Mouse (Mus musculus) large intestine, adult 2 months (tissue): ENCODE results near the gene Krtap9-3. TPM values are rescaled to one million over a fixed set of nuclear protein-coding genes. Genes with fewer than 3 reads are reported as not detected.
A peak's percentile ranks its signal among the peaks of the same experiment; 100 is the strongest.
"Not testable (repeated sequence)": the region's sequence is repeated elsewhere in the genome, so short reads cannot be mapped to it uniquely, and the experiment has no call there.

Source experiments
- DNase-seq: peaks from one replicate; pipeline ENCODE4 v3.0.0-alpha.2; 2012; ENCODE audit warnings: low read depth, low spot score
- WGBS: fragments of 180-500 bp; shearing (Covaris S2); methylation state at CpG from one replicate; pipeline ENCODE4 v1.1.7; 2018; 5-methylcytosine and 5-hydroxymethylcytosine counted together
- polyA plus RNA-seq: library from polyadenylated mRNA; depleted of rRNA; stranded (reverse); fragments of >200 nt; gene quantifications from 2 replicates; pipeline ENCODE4 v1.2.3, GENCODE M21; 2012; rRNA removed

Gene Krtap9-3
- polyA plus RNA-seq, result not detected in 2 replicates

GRCm38 (mm10) chr11:99597742-99598141 lies at the start of gene Krtap9-3:
Gene Krtap9-3 (minus strand): TSS chr11:99598105.
- not testable (repeated sequence) for DNase-seq
- 74% methylated on average over 6 of the region's 6 CpGs for WGBS

GRCm38 (mm10) chr11:99646444-99646843 lies 48.5 kb upstream of the Krtap9-3 start:
- 88% methylated on average over 15 of the region's 15 CpGs for WGBS
- DNase-seq, result no peak

- 64% methylated on average over 3 of the region's 3 CpGs for WGBS
- DNase-seq, result no peak
Measured at GRCm38 (mm10) chr11:99644351-99644750, 46.4 kb upstream of the Krtap9-3 start.

- 78% methylated on average over 9 of the region's 9 CpGs for WGBS
- DNase-seq, result not testable (repeated sequence)
Measured at GRCm38 (mm10) chr11:99643635-99644139, 45.8 kb upstream of the Krtap9-3 start, which contains the start of gene Krtap4-7. Gene Krtap4-7 (minus strand): TSS chr11:99644089.

GRCm38 (mm10) chr11:99640926-99641325 lies 43.0 kb upstream of the Krtap9-3 start:
- DNase-seq, result no peak
- 10% methylated on average over 1 of the region's 1 CpGs for WGBS

GRCm38 (mm10) chr11:99637086-99637485 lies 39.2 kb upstream of the Krtap9-3 start:
- DNase-seq, result no peak
- WGBS, result 76% methylated on average over 1 of the region's 1 CpGs

- WGBS, result 52% methylated on average over 8 of the region's 8 CpGs
- DNase-seq, result no peak
Measured at GRCm38 (mm10) chr11:99634653-99635134, 36.8 kb upstream of the Krtap9-3 start, which contains the start of gene Krtap4-2. Gene Krtap4-2 (minus strand): TSS chr11:99635084.

- 56% methylated on average over 2 of the region's 2 CpGs for WGBS
- no peak for DNase-seq
Measured at GRCm38 (mm10) chr11:99633293-99633692, 35.4 kb upstream of the Krtap9-3 start.

- no peak for DNase-seq
- 31% methylated on average over 3 of the region's 3 CpGs for WGBS
Measured at GRCm38 (mm10) chr11:99630890-99631289, 33.0 kb upstream of the Krtap9-3 start.

GRCm38 (mm10) chr11:99628138-99628537 lies 30.2 kb upstream of the Krtap9-3 start, which contains the start of gene Krtap4-1:
Gene Krtap4-1 (minus strand): TSS chr11:99628238.
- WGBS, result 65% methylated on average over 4 of the region's 4 CpGs
- no peak for DNase-seq

- no peak for DNase-seq
- 67% methylated on average over 2 of the region's 2 CpGs for WGBS
Measured at GRCm38 (mm10) chr11:99620335-99620734, 22.4 kb upstream of the Krtap9-3 start, which contains the start of gene Gm11562. Gene Gm11562 (minus strand): TSS chr11:99620435.

- WGBS, result 42% methylated on average over 3 of the region's 3 CpGs
- peak; percentile 31 for DNase-seq
Measured at GRCm38 (mm10) chr11:99614796-99615363, 17.0 kb upstream of the Krtap9-3 start, which contains the start of gene Krtap2-4. Gene Krtap2-4 (minus strand): TSS chr11:99614846.

GRCm38 (mm10) chr11:99610089-99610488 lies 12.2 kb upstream of the Krtap9-3 start, which contains the start of gene Gm11937:
Gene Gm11937 (minus strand): TSS chr11:99610189.
- not testable (repeated sequence) for DNase-seq
- WGBS, result 44% methylated on average over 1 of the region's 2 CpGs

- WGBS, result 76% methylated on average over 1 of the region's 1 CpGs
- DNase-seq, result no peak
Measured at GRCm38 (mm10) chr11:99609126-99609525, 11.2 kb upstream of the Krtap9-3 start.

- 22% methylated on average over 1 of the region's 1 CpGs for WGBS
- not testable (repeated sequence) for DNase-seq
Measured at GRCm38 (mm10) chr11:99603208-99603607, 5.3 kb upstream of the Krtap9-3 start, which contains the start of gene Gm11938. Gene Gm11938 (minus strand): TSS chr11:99603308.

GRCm38 (mm10) chr11:99590981-99591380 lies 6.9 kb downstream of the Krtap9-3 start, which contains the start of gene Krtap1-3:
Gene Krtap1-3 (minus strand): TSS chr11:99591339.
- WGBS, result 68% methylated on average over 6 of the region's 6 CpGs

GRCm38 (mm10) chr11:99585096-99585495 lies 12.8 kb downstream of the Krtap9-3 start:
- DNase-seq, result no peak
- WGBS, result 78% methylated on average over 7 of the region's 7 CpGs

More at GRCm38 (mm10) chr11:99590981-99591380, 6.9 kb downstream of the Krtap9-3 start, which contains the start of gene Krtap1-3:
- DNase-seq, result no peak

GRCm38 (mm10) chr11:99583245-99583704 lies 14.6 kb downstream of the Krtap9-3 start, which contains the start of gene Krtap1-4:
Gene Krtap1-4 (minus strand): TSS chr11:99583654.
- 68% methylated on average over 5 of the region's 5 CpGs for WGBS
- DNase-seq, result no peak

- no peak for DNase-seq
- 73% methylated on average over 6 of the region's 6 CpGs for WGBS
Measured at GRCm38 (mm10) chr11:99581564-99581963, 16.3 kb downstream of the Krtap9-3 start.

GRCm38 (mm10) chr11:99581051-99581450 lies 16.9 kb downstream of the Krtap9-3 start:
- no peak for DNase-seq
- WGBS, result 82% methylated on average over 5 of the region's 5 CpGs
